Mouse (Mus musculus): ENCODE data around the gene Hdac7. TPM values are rescaled to one million over a fixed set of nuclear protein-coding genes. Genes with fewer than 3 reads are reported as not detected.

Gene Hdac7
- total RNA-seq, 2 experiments from 2014 or later, result 30.3 to 33.0 TPM

Other genes starting within 250 kb of the Hdac7 start
- 10 to 100 TPM; 12.8 to 14.3 TPM for gene Rpap3, start 138.7 kb downstream of the Hdac7 start, total RNA-seq (2021)
- gene Endou, start 113.2 kb downstream of the Hdac7 start, total RNA-seq (2021), result 1 to 10 TPM; 1.4 to 1.8 TPM
- gene Rapgef3, start 76.5 kb downstream of the Hdac7 start, total RNA-seq (2021), result 10 to 100 TPM; 20.7 to 26.5 TPM
- gene Slc48a1, start 66.0 kb downstream of the Hdac7 start, total RNA-seq (2021), result 10 to 100 TPM; 76.5 to 83.0 TPM
- 1 to 10 TPM; 1.5 to 2.5 TPM for gene Vdr, start 66.1 kb upstream of the Hdac7 start, total RNA-seq (2021)
- gene Tmem106c, start 119.7 kb upstream of the Hdac7 start, total RNA-seq (2021), result 10 to 100 TPM; 10.9 to 15.3 TPM
- gene Col2a1, start 160.2 kb upstream of the Hdac7 start, total RNA-seq (2021), result under 1 TPM; 0.36 to 0.52 TPM
- gene Pfkm, start 248.1 kb upstream of the Hdac7 start, total RNA-seq (2021), result 100 to 1,000 TPM; 887 to 925 TPM
- gene Senp1, start 249.2 kb upstream of the Hdac7 start, total RNA-seq (2021), result 10 to 100 TPM in 1 of 2 experiments, 1 to 10 TPM in 1; 9.9 to 10.2 TPM